ENCODE assay signal across 15 mouse cellular contexts in genomic region chr10:77084568-77084967, GRCm38 (mm10). TPM values are rescaled to one million over a fixed set of nuclear protein-coding genes. Genes with fewer than 3 reads are reported as not detected.
DNase-seq lines count a peak whose midpoint lies in the region; ATAC-seq lines count a peak whose summit lies in the region.
"Had no signal": no experiment of that assay in that cellular context is flagged by ENCODE, and none has a peak within 500 bp of the region (broad histone marks: within the 10 kb centered on the region; RNA-seq: fewer than 3 reads in every experiment).

No protein-coding gene starts in this region.

- no peak overlapping the region for H3K4me3 ChIP-seq in hindbrain, embryonic 10.5 days
- no peak overlapping the region for H3K4me3 ChIP-seq in hindbrain, embryonic 12.5 days
- peak overlapping the region; percentile 73 for H3K4me3 ChIP-seq in megakaryocyte, embryonic 14.5 days (replicated peaks)
- H3K4me3 ChIP-seq: midbrain, embryonic 12.5 days had no signal

- 0 out of 2 replicates have a peak overlapping the region, but pooled peaks have one; percentile 53 for H3K27ac ChIP-seq in hindbrain, embryonic 10.5 days
- no peak overlapping the region for H3K27ac ChIP-seq in hindbrain, embryonic 12.5 days
- H3K27ac ChIP-seq: midbrain, embryonic 12.5 days had no signal

- H3K9me3 ChIP-seq in hindbrain, embryonic 10.5 days: no peaks in the 10 kb centered on the region
- no peaks in the 10 kb centered on the region for H3K9me3 ChIP-seq in hindbrain, embryonic 12.5 days (replicated peaks)
- no peaks in the 10 kb centered on the region for H3K9me3 ChIP-seq in megakaryocyte, embryonic 14.5 days
- H3K9me3 ChIP-seq: midbrain, embryonic 12.5 days had no signal

- 77% methylated on average over 1 of the region's 1 CpGs for WGBS in hindbrain, embryonic 10.5 days
- 83% methylated on average over 1 of the region's 1 CpGs for WGBS in hindbrain, embryonic 12.5 days

- H3K4me2 ChIP-seq in hindbrain, embryonic 12.5 days (replicated peaks): no peak overlapping the region
- H3K4me2 ChIP-seq: midbrain, embryonic 12.5 days had no signal

- DNase-seq in hindbrain, embryonic 10.5 days (ENCODE audit: low spot score): no peak
- DNase-seq in NIH3T3 (ENCODE audit: low read depth): peak; percentile 42
- peak; percentile 80 to 82 for DNase-seq in adrenal gland, postnatal 36 days
- DNase-seq in left cerebral cortex, adult 8-10 months (ENCODE audit: low spot score in 2 of 2): no peak
- no peak for DNase-seq in layer of hippocampus, adult 18-20 months (ENCODE audit: low spot score in 2 of 2)
- DNase-seq: cerebellum, adult 9-11 months; heart, adult 18-20 months; kidney, adult 9 months had no signal

- no peak for ATAC-seq in hindbrain, embryonic 12.5 days (ENCODE audit: low FRiP score)
- ATAC-seq in megakaryocyte, adult 5-6 weeks (ENCODE audit: poor library complexity, severe bottlenecking): no peak
- ATAC-seq: activated CD4-positive, CD25-positive, alpha-beta regulatory T cell, adult 4 months; CD4-positive, CD25-positive, alpha-beta regulatory T cell, adult 4 months; forebrain, embryonic 16.5 days had no signal

- no peaks in the 10 kb centered on the region for H3K27me3 ChIP-seq in hindbrain, embryonic 10.5 days (ENCODE audit: insufficient read depth, poor library complexity, severe bottlenecking)
- H3K27me3 ChIP-seq in hindbrain, embryonic 12.5 days: no peaks in the 10 kb centered on the region
- no peaks in the 10 kb centered on the region for H3K27me3 ChIP-seq in megakaryocyte, embryonic 14.5 days (replicated peaks)
- H3K27me3 ChIP-seq: midbrain, embryonic 12.5 days had no signal

- H3K9ac ChIP-seq in hindbrain, embryonic 12.5 days: no peak overlapping the region
- H3K9ac ChIP-seq: midbrain, embryonic 12.5 days had no signal

- peaks cover 67% of the 10 kb centered on the region for H3K36me3 ChIP-seq in hindbrain, embryonic 10.5 days
- H3K36me3 ChIP-seq in hindbrain, embryonic 12.5 days: peaks cover 15% of the 10 kb centered on the region
- peaks cover 97% of the 10 kb centered on the region for H3K36me3 ChIP-seq in megakaryocyte, embryonic 14.5 days (replicated peaks; ENCODE audit: low read length)

- peaks cover 12% of the 10 kb centered on the region for H3K4me1 ChIP-seq in hindbrain, embryonic 10.5 days (replicated peaks)
- peaks cover under 1% of the 10 kb centered on the region; the same call in 1 of the 2 replicates for H3K4me1 ChIP-seq in hindbrain, embryonic 12.5 days
- H3K4me1 ChIP-seq in megakaryocyte, embryonic 14.5 days: peaks cover 45% of the 10 kb centered on the region

RNA-seq across cellular contexts. Expression of gene Slc19a1, which starts 52.5 kb away (rescaled TPM):
- polyA plus RNA-seq in hindbrain, embryonic 10.5 days (2016; fragmentation: Nextera tagmentation; extraction: Ambion mirVana): 32.4 and 32.7 TPM in 2 replicates
- 30.5 and 32.5 TPM in 2 replicates for polyA plus RNA-seq in hindbrain, embryonic 12.5 days (2016; fragmentation: Nextera tagmentation; extraction: Ambion mirVana)
- polyA plus RNA-seq in megakaryocyte, embryonic 14.5 days (2012; ENCODE audit: insufficient read depth, low replicate concordance): 13.0 and 16.3 TPM in 2 replicates
- 2.1 and 3.3 TPM in 2 replicates for total RNA-seq in megakaryocyte, adult 5-6 weeks (2015)
- 2.6 and 4.3 TPM in 2 replicates for total RNA-seq in megakaryocyte, adult 5-6 weeks (2017)
- 10 to 100 TPM; 19.3 to 25.1 TPM for total RNA-seq in adrenal gland, postnatal 36 days (2021)
- 10 to 100 TPM; 20.0 to 24.7 (median 22.1) TPM for total RNA-seq in left cerebral cortex, adult 8-10 months (2022)
- total RNA-seq in layer of hippocampus, adult 18-20 months (2021): 10 to 100 TPM; 17.1 to 23.9 TPM

Comparison
In these comparisons a context has a peak if more than half of its experiments do, and no peak if none do; other contexts are left out.
1. DNase-seq: peak in NIH3T3 (single experiment) and adrenal gland, postnatal 36 days (2 of 2); none in hindbrain, embryonic 10.5 days (single experiment), left cerebral cortex, adult 8-10 months (0 of 2) and layer of hippocampus, adult 18-20 months (0 of 2).